Mouse (Mus musculus) lung, embryonic 14.5 days (tissue): Measurements from ENCODE around the gene Mpl. TPM values are rescaled to one million over a fixed set of nuclear protein-coding genes. Genes with fewer than 3 reads are reported as not detected.
A peak's percentile ranks its signal among the peaks of the same experiment; 100 is the strongest.

ENCODE experiments used
- ATAC-seq: fragments of 200-750 bp; cut with Nextera tagmentation; 2 replicates; pipeline ENCODE4 v1.8.0; 2017; ENCODE audit warnings: mild to moderate bottlenecking, moderate TSS enrichment, moderate library complexity; ENCODE audit not compliant: insufficient read depth
- DNase-seq: peaks from one replicate; pipeline ENCODE4 v3.0.0-alpha.2; 2015
- H3K27ac ChIP-seq: fragments of 300-500 bp; sonication (generic); 2 replicates; pipeline ENCODE4 v1.5.1; 2014; ENCODE audit warnings: low read depth, mild to moderate bottlenecking, moderate library complexity
- H3K27me3 ChIP-seq: fragments of 300-500 bp; sonication (generic); 2 replicates; pipeline ENCODE4 v1.6.1; 2014; ENCODE audit warnings: low read length, control low read depth; ENCODE audit not compliant: insufficient read depth
- H3K36me3 ChIP-seq: fragments of 300-500 bp; sonication (generic); 2 replicates; pipeline ENCODE4 v1.6.1; 2014; ENCODE audit warnings: control low read depth; ENCODE audit not compliant: insufficient read depth
- H3K4me1 ChIP-seq: fragments of 300-500 bp; sonication (generic); 2 replicates; pipeline ENCODE4 v1.6.1; 2014; ENCODE audit warnings: antibody characterized with exemption, control low read depth; ENCODE audit not compliant: insufficient read depth
- H3K4me2 ChIP-seq: fragments of 300-500 bp; sonication (generic); 2 replicates; pipeline ENCODE4 v1.6.1; 2014; ENCODE audit warnings: mild to moderate bottlenecking
- H3K4me3 ChIP-seq: fragments of 300-500 bp; sonication (generic); 2 replicates; pipeline ENCODE4 v1.5.1; 2014; ENCODE audit warnings: low read depth, low read length
- H3K9ac ChIP-seq: fragments of 300-500 bp; sonication (generic); 2 replicates; pipeline ENCODE4 v1.6.1; 2014
- H3K9me3 ChIP-seq: fragments of 300-500 bp; sonication (generic); 2 replicates; pipeline ENCODE4 v1.6.1; 2016; ENCODE audit warnings: low read depth, low read length, control low read depth
- CTCF ChIP-seq: IDR thresholded peaks from 2 replicates; pipeline ENCODE4 v1.5.1; 2016; ENCODE audit warnings: antibody characterized with exemption, low read depth
- WGBS: fragments of 180-500 bp; shearing (Covaris S2); extraction: QIAGEN DNeasy Blood & Tissue Kit; methylation state at CpG from one replicate; pipeline ENCODE4 v1.1.7; 2014; 5-methylcytosine and 5-hydroxymethylcytosine counted together
- polyA plus RNA-seq: library from polyadenylated mRNA; unstranded; fragments of >200 nt; fragmentation: Nextera tagmentation; extraction: Ambion mirVana; gene quantifications from 2 replicates; pipeline ENCODE4 v1.2.1, GENCODE M21; 2014

Mpl gene
- polyA plus RNA-seq, 1 experiment from 2014 or later = 1.8 TPM

DNA sequence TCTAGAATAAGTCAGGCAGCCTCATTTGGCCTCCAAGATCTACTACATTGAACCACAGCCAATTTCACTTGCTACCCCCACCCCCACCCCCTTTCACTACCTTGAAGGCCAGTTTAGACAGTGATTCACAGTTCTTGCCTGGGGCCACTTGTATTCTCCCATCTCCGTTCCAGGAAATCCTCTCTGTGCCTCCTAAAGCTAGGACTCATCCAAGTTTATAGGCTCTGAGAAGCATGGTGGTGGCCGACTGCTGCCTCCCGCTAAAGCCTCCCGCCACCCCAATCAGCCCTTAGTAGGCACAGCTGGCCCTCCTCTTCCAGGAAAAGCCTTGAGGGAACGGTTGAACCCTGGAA is 29.9 kb downstream of the Mpl start:
- H3K9ac ChIP-seq = peak overlapping the region; percentile 75
- 4% methylated on average over 5 of the region's 5 CpGs for WGBS
- H3K4me2 ChIP-seq = peak overlapping the region; percentile 72
- no peak; the same call in 1 of the 2 replicates for ATAC-seq
- no peaks in the 10 kb centered on the region for H3K9me3 ChIP-seq
- H3K36me3 ChIP-seq = peaks cover 26% of the 10 kb centered on the region
- H3K4me3 ChIP-seq = peak overlapping the region; percentile 74
- TF ChIP-seq CTCF = no peak
- peak overlapping the region; percentile 82 for H3K27ac ChIP-seq
- no peaks in the 10 kb centered on the region for H3K27me3 ChIP-seq
- H3K4me1 ChIP-seq = peaks cover 14% of the 10 kb centered on the region
- no peak for DNase-seq

DNA sequence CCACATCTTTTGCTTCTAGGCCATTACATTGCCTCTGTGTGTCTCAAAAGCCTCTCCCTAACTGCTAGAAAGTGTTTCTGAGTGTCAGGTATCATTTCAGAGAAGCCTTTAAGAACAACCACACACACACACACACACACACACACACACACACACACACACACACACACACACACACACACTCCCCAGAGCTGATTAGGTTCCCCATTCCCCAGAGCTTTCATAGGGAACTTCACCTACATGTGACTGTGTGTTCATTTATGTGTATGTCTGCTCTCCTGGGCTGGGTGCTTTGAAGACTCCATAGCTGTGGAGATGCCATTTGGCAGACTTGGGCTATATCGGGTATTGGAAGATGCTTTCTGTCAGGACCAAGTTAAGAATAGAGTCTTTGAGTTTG is 31.9 kb downstream of the Mpl start:
- Histone ChIP-seq H3K9me3 (no peaks in the 10 kb centered on the region), H3K27me3 (no peaks in the 10 kb centered on the region), H3K36me3 (peaks cover 15% of the 10 kb centered on the region; the same call in 1 of the 2 replicates), H3K27ac (no peak overlapping the region), H3K4me2 (no peak overlapping the region), H3K4me3 (no peak overlapping the region), H3K9ac (no peak overlapping the region), H3K4me1 (peaks cover 14% of the 10 kb centered on the region)
- no peak for TF ChIP-seq CTCF
- no peak for ATAC-seq
- DNase-seq = no peak
- 81% methylated on average over 1 of the region's 1 CpGs for WGBS

DNA sequence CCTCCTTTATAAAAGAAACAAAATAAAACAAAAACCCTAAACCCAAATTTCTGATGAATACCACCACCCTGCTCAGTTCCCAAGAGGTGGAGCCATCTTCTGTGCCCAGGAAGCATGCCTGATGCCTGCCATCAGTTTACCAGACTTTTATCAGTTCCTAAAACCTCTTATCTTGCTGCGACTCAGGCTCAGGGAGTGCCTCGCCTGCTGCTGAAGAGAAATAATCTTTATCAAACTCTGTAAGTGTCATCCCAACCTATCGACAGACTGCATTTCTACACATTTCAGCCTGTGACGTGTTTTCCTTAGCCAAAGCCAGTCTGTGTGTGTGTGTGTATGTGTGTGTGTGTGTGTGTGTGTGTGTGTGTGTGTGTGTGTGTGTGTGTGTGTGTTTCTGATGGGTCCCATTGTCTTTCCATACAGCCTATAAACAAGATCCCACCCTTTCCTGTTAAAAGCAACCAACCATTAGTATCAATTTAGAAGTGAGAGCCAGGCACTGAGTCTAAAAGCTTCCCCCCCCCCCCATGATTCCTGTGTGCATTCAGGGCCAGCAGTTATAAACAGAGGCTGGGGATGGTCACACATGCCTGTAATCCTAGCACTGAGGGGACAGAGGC is 32.7 kb downstream of the Mpl start:
- no peak overlapping the region for H3K27ac ChIP-seq
- peaks cover 14% of the 10 kb centered on the region for H3K4me1 ChIP-seq
- H3K27me3 ChIP-seq = no peaks in the 10 kb centered on the region
- H3K9me3 ChIP-seq = no peaks in the 10 kb centered on the region
- ATAC-seq (no peak), DNase-seq (no peak)
- whole genome bisulfite sequencing = 64% methylated on average over 4 of the region's 4 CpGs
- no peak overlapping the region for H3K9ac ChIP-seq
- TF ChIP-seq CTCF = no peak
- H3K4me3 ChIP-seq = no peak overlapping the region
- H3K4me2 ChIP-seq = no peak overlapping the region
- H3K36me3 ChIP-seq = peaks cover 20% of the 10 kb centered on the region

DNA sequence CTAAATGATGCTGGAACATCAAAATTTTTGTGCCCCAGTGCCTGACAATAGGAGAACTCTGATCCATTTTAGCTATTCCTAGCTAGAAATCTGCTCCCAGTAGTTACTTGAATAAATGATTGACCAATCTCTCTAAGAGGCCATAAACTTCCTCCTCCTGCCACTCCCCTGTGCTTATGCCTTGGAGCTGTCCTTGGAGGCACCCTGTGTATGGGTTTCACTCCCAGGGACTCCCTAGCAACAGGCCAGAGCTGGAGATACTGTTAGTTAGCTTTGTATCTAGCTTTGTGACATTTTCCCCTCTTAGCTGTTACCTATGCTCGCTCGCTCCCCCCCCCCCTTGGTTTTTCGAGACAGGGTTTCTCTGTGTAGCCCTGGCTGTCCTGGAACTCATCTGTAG is 35.9 kb downstream of the Mpl start:
- no peak for DNase-seq
- WGBS = 92% methylated on average over 3 of the region's 3 CpGs

DNA sequence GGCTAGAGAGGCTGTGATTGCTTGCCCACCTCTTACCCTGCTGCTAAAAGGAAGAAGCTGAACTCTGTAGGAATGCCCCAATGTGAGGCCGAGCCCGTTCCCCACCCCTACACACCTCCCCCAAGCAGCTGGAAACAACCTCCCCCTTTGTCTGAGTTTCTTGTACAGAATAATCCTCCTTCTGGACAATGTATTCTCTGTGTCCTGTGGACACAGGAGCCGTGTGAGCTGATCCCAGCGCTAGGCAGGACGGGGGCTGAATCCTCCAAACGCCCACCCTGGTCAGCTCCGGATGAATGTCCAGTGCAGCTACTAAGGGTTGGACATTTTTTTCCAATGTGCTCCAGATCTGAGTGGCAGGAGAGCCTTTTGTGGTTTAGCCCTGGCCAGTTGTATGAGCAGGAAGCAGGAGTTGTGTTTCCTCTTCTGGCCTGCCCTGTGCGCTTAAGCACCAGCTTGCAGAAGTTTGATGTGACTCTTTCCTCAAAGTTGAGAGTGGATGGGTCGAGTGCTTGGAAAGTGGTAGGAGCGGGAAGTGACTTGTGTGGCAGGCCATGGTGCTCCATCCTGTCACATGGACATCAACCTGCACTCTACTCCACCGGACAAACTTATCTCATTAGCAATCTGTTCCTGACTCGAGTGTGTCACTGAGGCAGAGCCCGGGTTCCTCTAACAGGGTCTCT is 40.1 kb downstream of the Mpl start:
- TF ChIP-seq CTCF = no peak
- Histone ChIP-seq H3K27ac (no peak overlapping the region), H3K4me3 (no peak overlapping the region), H3K9me3 (no peaks in the 10 kb centered on the region), H3K27me3 (no peaks in the 10 kb centered on the region), H3K9ac (no peak overlapping the region), H3K4me1 (no peaks in the 10 kb centered on the region), H3K4me2 (no peak overlapping the region), H3K36me3 (peaks cover 77% of the 10 kb centered on the region)
- DNase-seq (no peak), ATAC-seq (no peak; the same call in 1 of the 2 replicates)
- WGBS = 88% methylated on average over 13 of the region's 13 CpGs

More for the DNA sequence above, 35.9 kb downstream of the Mpl start:
- no peak for ATAC-seq
- Histone ChIP-seq H3K4me3 (no peak overlapping the region), H3K4me2 (no peak overlapping the region), H3K9me3 (no peaks in the 10 kb centered on the region), H3K27me3 (no peaks in the 10 kb centered on the region), H3K4me1 (no peaks in the 10 kb centered on the region), H3K9ac (no peak overlapping the region), H3K27ac (no peak overlapping the region), H3K36me3 (peaks cover 44% of the 10 kb centered on the region)
- TF ChIP-seq CTCF = no peak

DNA sequence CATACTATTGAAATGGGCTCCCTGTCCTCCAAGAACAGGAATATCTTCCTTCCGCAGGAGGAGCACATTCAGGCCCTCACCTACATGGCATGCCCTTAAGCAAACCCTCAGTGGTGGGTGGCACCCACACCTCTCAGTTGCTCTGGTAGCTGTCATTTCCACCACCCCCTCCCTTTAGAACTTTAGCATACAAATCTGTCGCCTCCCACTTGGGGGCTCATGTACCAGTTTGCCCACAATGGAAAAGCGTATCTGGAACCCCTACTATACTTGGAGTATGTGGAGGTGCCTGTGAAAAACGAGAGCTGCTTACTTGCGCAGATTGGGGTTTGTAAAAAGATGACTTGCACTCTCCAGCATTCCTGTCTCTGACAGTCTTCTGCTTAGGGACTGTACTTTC is 41.0 kb downstream of the Mpl start:
- Histone ChIP-seq H3K4me3 (no peak overlapping the region), H3K9ac (no peak overlapping the region), H3K9me3 (no peaks in the 10 kb centered on the region), H3K36me3 (peaks cover 84% of the 10 kb centered on the region), H3K27ac (no peak overlapping the region), H3K4me1 (no peaks in the 10 kb centered on the region), H3K4me2 (no peak overlapping the region), H3K27me3 (no peaks in the 10 kb centered on the region)
- DNase-seq (no peak), ATAC-seq (no peak)
- 89% methylated on average over 5 of the region's 5 CpGs for WGBS
- TF ChIP-seq CTCF = no peak

DNA sequence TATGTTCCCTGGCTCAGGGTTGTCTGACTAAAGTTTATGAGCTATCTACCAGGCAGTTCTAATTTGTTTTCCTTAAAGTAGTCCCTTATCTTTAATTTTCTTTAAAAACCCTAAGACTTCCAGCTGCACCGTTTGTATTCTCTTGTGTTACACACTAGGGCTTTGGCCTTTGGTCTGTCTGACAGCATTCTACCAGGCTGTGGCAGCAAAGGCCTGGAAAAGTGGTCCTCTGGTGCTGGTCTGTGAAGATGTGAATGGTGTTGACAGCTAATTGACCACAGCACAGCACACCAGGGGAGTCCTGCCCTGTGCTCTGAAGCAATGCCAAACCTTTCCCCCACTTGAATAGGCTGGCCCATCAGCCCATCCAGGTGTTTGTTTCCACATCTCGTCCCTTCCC is 41.5 kb downstream of the Mpl start:
- no peak for DNase-seq
- Histone ChIP-seq H3K36me3 (peaks cover 84% of the 10 kb centered on the region), H3K4me3 (no peak overlapping the region), H3K9me3 (no peaks in the 10 kb centered on the region), H3K4me1 (no peaks in the 10 kb centered on the region), H3K4me2 (no peak overlapping the region), H3K9ac (no peak overlapping the region), H3K27me3 (no peaks in the 10 kb centered on the region), H3K27ac (no peak overlapping the region)
- TF ChIP-seq CTCF = no peak
- WGBS = 87% methylated on average over 2 of the region's 2 CpGs
- ATAC-seq = no peak
